ENCODE assay signal across 13 mouse cellular contexts in the genomic region with DNA sequence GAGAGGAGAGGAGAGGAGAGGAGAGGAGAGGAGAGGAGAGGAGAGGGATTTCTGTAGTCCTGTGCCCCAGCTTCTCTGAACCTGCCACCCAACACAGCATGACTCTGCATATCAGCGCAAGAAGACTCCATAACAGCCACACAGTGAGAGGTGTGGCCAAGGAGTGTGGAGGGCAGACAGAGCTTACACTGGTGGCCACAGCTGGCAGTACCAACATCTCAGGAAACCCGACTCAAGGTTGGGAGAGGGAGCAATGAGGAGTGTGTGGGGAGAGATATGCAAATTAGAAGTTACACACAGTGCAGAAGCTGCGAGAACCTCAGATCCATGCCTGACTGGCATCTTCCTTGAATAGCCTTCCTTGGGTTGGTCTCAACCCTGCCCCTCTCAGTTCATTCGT.
DNase-seq lines count a peak whose midpoint lies in the region; ATAC-seq and TF ChIP-seq lines count a peak whose summit lies in the region.
"Had no signal": no experiment of that assay in that cellular context is flagged by ENCODE, and none has a peak within 500 bp of the region (broad histone marks: within the 10 kb centered on the region; RNA-seq: fewer than 3 reads in every experiment).

No protein-coding gene starts in this region.

- TF ChIP-seq POLR2A in bone marrow, adult 2 months (IDR thresholded peaks at IDR 0.05; ENCODE audit: borderline replicate concordance, control insufficient read depth, low read depth, low read length), result peak; percentile 54

- H3K27me3 ChIP-seq in megakaryocyte, embryonic 14.5 days (replicated peaks), result no peaks in the 10 kb centered on the region
- H3K27me3 ChIP-seq: heart, embryonic 15.5 days; hindbrain, embryonic 15.5 days had no signal

- ATAC-seq in hematopoietic stem cell, adult 5-6 weeks (replicated peaks in 1 of 2; ENCODE audit: insufficient read depth in 1 of 2, low FRiP score in 2 of 2, low TSS enrichment in 1 of 2, low read depth in 1 of 2, poor library complexity in 2 of 2, severe bottlenecking in 2 of 2), result peak; percentile 90 to 93
- ATAC-seq in monocyte, adult 5-6 weeks (replicated peaks; ENCODE audit: insufficient number of reproducible peaks, low FRiP score, low TSS enrichment, poor library complexity, severe bottlenecking), result no peak

- H3K4me1 ChIP-seq in bone marrow, adult 2 months (ENCODE audit: control insufficient read depth, insufficient read depth, low read length), result peaks cover 1% of the 10 kb centered on the region; the same call in 1 of the 2 replicates
- peaks cover 98% of the 10 kb centered on the region for H3K4me1 ChIP-seq in megakaryocyte, embryonic 14.5 days

- H3K36me3 ChIP-seq in megakaryocyte, embryonic 14.5 days (replicated peaks; ENCODE audit: low read length), result peaks cover 37% of the 10 kb centered on the region
- H3K36me3 ChIP-seq: heart, embryonic 15.5 days; hindbrain, embryonic 15.5 days had no signal

- peak overlapping the region; percentile 79 for H3K27ac ChIP-seq in bone marrow, adult 2 months (ENCODE audit: control insufficient read depth, insufficient read depth, low read depth, low read length, poor library complexity)
- H3K27ac ChIP-seq: gastrocnemius, adult 2 months; heart, embryonic 15.5 days; hindbrain, embryonic 15.5 days had no signal

- H3K4me3 ChIP-seq in bone marrow, adult 2 months (replicated peaks; ENCODE audit: control insufficient read depth, low read depth, low read length), result peak overlapping the region; percentile 32
- peak overlapping the region; percentile 92 for H3K4me3 ChIP-seq in megakaryocyte, embryonic 14.5 days (replicated peaks)
- H3K4me3 ChIP-seq: gastrocnemius, adult 2 months; heart, embryonic 15.5 days; hindbrain, embryonic 15.5 days had no signal

- TF ChIP-seq CTCF in bone marrow, adult 2 months (IDR thresholded peaks at IDR 0.05; ENCODE audit: control insufficient read depth, insufficient read depth, low read length), result no peak

- WGBS in bone marrow, adult 2 months, result 3% methylated on average over 4 of the region's 4 CpGs

- peaks cover 8% of the 10 kb centered on the region for H3K9me3 ChIP-seq in megakaryocyte, embryonic 14.5 days
- H3K9me3 ChIP-seq: heart, embryonic 15.5 days; hindbrain, embryonic 15.5 days had no signal

- peak; percentile 90 for DNase-seq in 416B (ENCODE audit: low read depth)
- no peak for DNase-seq in gastrocnemius, postnatal 10 days
- DNase-seq in adrenal gland, adult 2 months, result no peak
- DNase-seq: adrenal gland, adult 8-10 months; cerebellum, adult 11 months; gastrocnemius, adult 2 months; lung, postnatal 10 days had no signal
